Mouse (Mus musculus): Measurements from ENCODE around the gene Scn3b.

GRCm38 (mm10) chr9:40249106-40249505, 19.9 kb upstream of the Scn3b start:
- TF ChIP-seq GATA1 (IDR thresholded peaks at IDR 0.05; ENCODE audit: low read length) (no peak), TAL1 (IDR thresholded peaks at IDR 0.05; ENCODE audit: low read length) (no peak)
